Mouse (Mus musculus) layer of hippocampus, postnatal 14 days (tissue): ENCODE measurements around the gene Hoxc9. TPM values are rescaled to one million over a fixed set of nuclear protein-coding genes. Genes with fewer than 3 reads are reported as not detected.

Experiments
- DNase-seq, 2 experiments: peaks; one replicate each; pipeline ENCODE4 v3.0.0; 2021 to 2022; ENCODE audit warnings: low spot score in 2 of 2, mixed read lengths in 1 of 2
- total RNA-seq, 2 experiments: library from RNA; stranded (reverse); gene quantifications; 2 replicates each; pipeline ENCODE4 v1.2.3; 2021

The Hoxc9 gene
- total RNA-seq, 2 experiments from 2014 or later: not detected

GRCm38 (mm10) chr15:102955833-102956640 is 20.2 kb upstream of the Hoxc9 start:
- no peak for DNase-seq

- DNase-seq: no peak
These were observed 19.3 kb upstream of the Hoxc9 start for GRCm38 (mm10) chr15:102956906-102957305.

- DNase-seq: no peak
These were observed 16.5 kb upstream of the Hoxc9 start for GRCm38 (mm10) chr15:102959663-102960191.

GRCm38 (mm10) chr15:102961728-102962127 is 14.5 kb upstream of the Hoxc9 start:
- no peak for DNase-seq

- no peak for DNase-seq
These were observed 13.7 kb upstream of the Hoxc9 start for GRCm38 (mm10) chr15:102962492-102962891.

- no peak for DNase-seq
These were observed 13.0 kb upstream of the Hoxc9 start for GRCm38 (mm10) chr15:102963259-102963658.

- no peak for DNase-seq
These were observed 12.3 kb upstream of the Hoxc9 start for GRCm38 (mm10) chr15:102963671-102964640.

- DNase-seq: no peak
These were observed 11.0 kb upstream of the Hoxc9 start for GRCm38 (mm10) chr15:102965003-102965891.

- peak in 1 of 2 experiments; percentile 25 for DNase-seq
These were observed 10.1 kb upstream of the Hoxc9 start for GRCm38 (mm10) chr15:102965892-102966775.

- no peak for DNase-seq
These were observed 9.4 kb upstream of the Hoxc9 start, which contains the start of gene Hoxc10 for GRCm38 (mm10) chr15:102966776-102967311. Gene Hoxc10 (plus strand): TSS chr15:102966796.

GRCm38 (mm10) chr15:102967312-102967510 is 9.0 kb upstream of the Hoxc9 start, which contains the start of gene Hoxc5:
Gene Hoxc5 (plus strand): TSS chr15:102967443.
- DNase-seq: no peak

GRCm38 (mm10) chr15:102967511-102968397 is 8.5 kb upstream of the Hoxc9 start:
- no peak for DNase-seq

GRCm38 (mm10) chr15:102969296-102969695 is 6.9 kb upstream of the Hoxc9 start:
- no peak for DNase-seq

GRCm38 (mm10) chr15:102970740-102971139 is 5.5 kb upstream of the Hoxc9 start:
- peak in 1 of 2 experiments; percentile 26 for DNase-seq

- DNase-seq: no peak
These were observed 4.0 kb upstream of the Hoxc9 start for GRCm38 (mm10) chr15:102972254-102972653.

GRCm38 (mm10) chr15:102972753-102973152 is 3.5 kb upstream of the Hoxc9 start:
- no peak for DNase-seq

- DNase-seq: no peak
These were observed 1.2 kb upstream of the Hoxc9 start for GRCm38 (mm10) chr15:102975034-102975433.

GRCm38 (mm10) chr15:102975688-102976111 is 539 bp upstream of the Hoxc9 start:
- no peak for DNase-seq
